Mouse (Mus musculus): ENCODE data around the gene Bckdhb. TPM values are rescaled to one million over a fixed set of nuclear protein-coding genes. Genes with fewer than 3 reads are reported as not detected.

The Bckdhb gene
- polyA plus RNA-seq, 1 experiment = 0.19 TPM

DNA sequence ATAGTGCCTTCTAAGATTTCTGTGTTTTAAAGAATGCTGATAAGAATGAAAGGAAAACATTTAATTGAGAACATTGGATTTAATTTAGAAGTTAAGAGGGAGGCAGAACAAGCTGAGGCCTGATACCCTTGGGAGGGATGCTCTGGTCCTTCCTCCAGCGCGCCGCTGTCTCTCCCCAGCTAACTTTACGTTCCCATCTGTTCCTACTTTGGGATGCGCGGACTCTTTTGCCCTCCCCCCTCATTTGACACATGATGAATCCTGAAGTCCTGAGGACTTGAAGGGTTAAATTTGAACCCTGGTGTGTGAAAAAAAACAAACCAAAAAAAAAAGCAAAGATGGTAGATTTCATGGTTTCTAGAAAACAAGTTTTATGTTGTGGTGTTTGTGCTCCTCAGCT, 147.6 kb downstream of the Bckdhb start:
- no peaks in the 10 kb centered on the region for H3K4me1 ChIP-seq (ENCODE audit: control insufficient read depth)
- no peaks in the 10 kb centered on the region for H3K27me3 ChIP-seq (ENCODE audit: control insufficient read depth)
- no peak overlapping the region for H3K4me3 ChIP-seq (replicated peaks)
- no peak for TF ChIP-seq GATA1 (IDR thresholded peaks at IDR 0.05; ENCODE audit: low read length)
- no peak for TF ChIP-seq TAL1 (IDR thresholded peaks at IDR 0.05; ENCODE audit: low read length)
- H3K36me3 ChIP-seq (ENCODE audit: control insufficient read depth) = no peaks in the 10 kb centered on the region
- H3K9me3 ChIP-seq (ENCODE audit: control insufficient read depth, low read length) = no peaks in the 10 kb centered on the region

DNA sequence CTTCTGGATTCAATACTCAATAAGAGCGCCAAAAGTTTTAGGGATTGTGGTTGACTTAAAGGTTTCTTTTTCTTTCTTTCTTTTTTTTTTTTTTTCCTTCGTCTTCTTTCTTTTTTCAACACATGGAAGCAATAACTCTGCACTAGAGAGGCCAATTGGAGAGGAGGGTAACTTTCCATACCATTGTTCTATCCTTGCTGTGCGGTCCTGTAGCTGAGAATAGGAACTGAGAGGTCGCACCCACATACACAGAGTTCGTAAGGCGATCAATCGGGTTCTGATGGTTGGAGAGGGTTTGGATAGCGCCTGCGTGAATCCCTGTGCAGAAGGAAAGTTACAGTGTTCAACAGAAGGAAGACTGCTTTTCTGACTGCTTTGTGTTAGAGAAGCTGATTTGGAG, 148.3 kb downstream of the Bckdhb start:
- TF ChIP-seq GATA1 (IDR thresholded peaks at IDR 0.05; ENCODE audit: low read length) = no peak
- TF ChIP-seq TAL1 (IDR thresholded peaks at IDR 0.05; ENCODE audit: low read length) = no peak
- Histone ChIP-seq H3K27me3 (ENCODE audit: control insufficient read depth) (no peaks in the 10 kb centered on the region), H3K36me3 (ENCODE audit: control insufficient read depth) (no peaks in the 10 kb centered on the region), H3K4me1 (ENCODE audit: control insufficient read depth) (no peaks in the 10 kb centered on the region), H3K4me3 (replicated peaks) (no peak overlapping the region), H3K9me3 (ENCODE audit: control insufficient read depth, low read length) (no peaks in the 10 kb centered on the region)

DNA sequence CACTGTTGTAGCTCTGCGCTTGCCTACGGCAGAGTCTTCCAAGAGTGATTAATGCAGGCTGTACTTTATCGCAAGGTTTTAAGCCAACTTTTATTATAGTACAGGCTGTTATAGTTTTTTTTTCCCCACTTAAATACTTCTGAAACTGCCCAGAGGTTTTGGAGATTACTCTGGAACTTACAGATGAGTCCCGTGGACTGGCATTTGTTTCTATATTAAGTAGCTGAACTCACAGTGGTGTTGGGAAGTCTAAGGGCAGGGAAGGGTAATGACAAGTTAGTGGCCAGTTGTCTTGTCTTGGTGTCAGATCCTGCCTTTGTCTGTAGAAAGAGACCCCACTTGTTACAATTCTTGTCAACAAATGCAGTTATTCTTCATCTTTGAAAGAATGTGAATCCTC, 158.6 kb downstream of the Bckdhb start:
- no peaks in the 10 kb centered on the region for H3K27me3 ChIP-seq (ENCODE audit: control insufficient read depth)
- no peaks in the 10 kb centered on the region for H3K36me3 ChIP-seq (ENCODE audit: control insufficient read depth)
- no peak for TF ChIP-seq TAL1 (IDR thresholded peaks at IDR 0.05; ENCODE audit: low read length)
- TF ChIP-seq GATA1 (IDR thresholded peaks at IDR 0.05; ENCODE audit: low read length) = no peak
- H3K4me1 ChIP-seq (ENCODE audit: control insufficient read depth) = no peaks in the 10 kb centered on the region
- no peaks in the 10 kb centered on the region for H3K9me3 ChIP-seq (ENCODE audit: control insufficient read depth, low read length)
- H3K4me3 ChIP-seq (replicated peaks) = no peak overlapping the region

DNA sequence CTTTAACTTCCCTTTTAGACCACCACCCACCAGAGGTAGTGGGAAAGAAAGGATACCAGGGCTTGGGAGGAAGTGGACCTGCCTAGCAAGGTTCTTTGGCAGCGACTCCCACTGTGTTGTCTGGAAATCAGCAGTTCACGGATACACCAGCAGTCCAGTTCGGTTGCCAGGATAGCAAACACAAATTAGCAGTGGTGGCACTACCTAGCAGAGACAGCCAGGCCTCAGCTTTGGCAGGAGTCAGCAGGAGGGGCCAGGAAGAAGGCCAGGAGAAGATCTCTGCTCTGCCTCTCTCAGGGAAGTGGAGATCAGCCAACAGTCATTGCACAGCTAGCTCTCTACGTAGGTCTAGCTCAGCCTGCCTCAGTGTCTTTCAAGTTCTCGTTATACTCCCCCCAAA, 159.7 kb downstream of the Bckdhb start:
- Histone ChIP-seq H3K9me3 (ENCODE audit: control insufficient read depth, low read length) (no peaks in the 10 kb centered on the region), H3K27me3 (ENCODE audit: control insufficient read depth) (no peaks in the 10 kb centered on the region), H3K4me3 (replicated peaks) (no peak overlapping the region), H3K36me3 (ENCODE audit: control insufficient read depth) (no peaks in the 10 kb centered on the region), H3K4me1 (ENCODE audit: control insufficient read depth) (no peaks in the 10 kb centered on the region)
- TF ChIP-seq TAL1 (IDR thresholded peaks at IDR 0.05; ENCODE audit: low read length) = no peak
- TF ChIP-seq GATA1 (IDR thresholded peaks at IDR 0.05; ENCODE audit: low read length) = no peak

DNA sequence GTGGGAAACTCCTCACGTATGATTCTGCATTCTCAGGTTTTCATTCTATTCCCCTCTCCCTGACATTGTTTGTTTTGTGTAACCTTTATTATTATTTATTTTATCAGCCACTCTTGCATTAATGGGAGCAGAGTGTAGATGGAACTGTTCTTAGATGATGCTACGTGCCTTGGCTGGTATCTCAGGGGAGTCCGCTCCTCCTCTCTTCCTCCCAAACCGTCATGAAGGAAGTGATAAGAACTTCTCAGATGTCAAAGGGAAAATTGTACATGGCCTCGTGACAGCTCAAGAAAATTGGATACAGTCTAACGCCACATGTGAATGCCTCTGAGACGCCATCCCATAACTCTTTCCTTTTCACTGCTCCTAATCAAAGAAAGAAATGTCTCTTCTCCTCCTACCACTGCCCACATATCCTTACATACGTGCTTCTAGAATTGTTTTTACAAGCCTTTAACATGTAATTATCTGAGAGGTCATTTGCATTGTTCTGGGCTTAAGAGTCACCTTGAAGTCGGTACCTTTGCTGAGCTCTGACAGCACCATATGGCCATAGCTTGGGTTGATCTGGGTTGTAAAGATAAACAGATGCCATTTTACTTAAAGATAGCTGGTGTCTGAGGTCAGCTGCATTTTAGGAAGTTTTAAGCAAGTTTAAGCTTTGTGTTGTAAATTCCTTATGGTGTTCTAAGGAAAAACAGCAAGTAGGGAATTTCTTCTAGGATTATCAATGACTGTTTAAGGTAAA, 165.5 kb downstream of the Bckdhb start:
- H3K27me3 ChIP-seq (ENCODE audit: control insufficient read depth) = no peaks in the 10 kb centered on the region
- TF ChIP-seq TAL1 (IDR thresholded peaks at IDR 0.05; ENCODE audit: low read length) (no peak), GATA1 (IDR thresholded peaks at IDR 0.05; ENCODE audit: low read length) (no peak)
- H3K4me3 ChIP-seq (replicated peaks) = no peak overlapping the region

DNA sequence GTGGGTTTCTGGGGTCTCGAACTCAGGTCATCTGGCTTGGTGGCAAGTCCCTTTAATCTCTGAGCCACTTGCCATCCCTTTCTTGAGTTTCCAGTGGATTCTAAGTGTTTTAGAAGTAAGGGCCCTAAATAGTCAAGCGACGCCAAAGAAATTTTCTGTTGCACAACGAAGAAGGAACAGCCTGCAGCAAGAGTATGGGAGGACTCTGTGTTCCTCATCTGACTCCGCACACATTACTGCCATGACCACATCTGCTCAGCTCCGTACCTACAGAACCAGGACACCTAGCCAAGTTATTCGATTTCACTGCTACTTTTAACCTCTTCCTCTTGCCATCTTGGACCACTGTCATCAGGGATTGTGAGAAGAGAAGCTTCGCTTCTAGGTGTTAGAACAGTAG, 168.0 kb downstream of the Bckdhb start:
- peaks cover 14% of the 10 kb centered on the region for H3K4me1 ChIP-seq (ENCODE audit: control insufficient read depth)
- no peak overlapping the region for H3K4me3 ChIP-seq (replicated peaks)
- no peaks in the 10 kb centered on the region for H3K27me3 ChIP-seq (ENCODE audit: control insufficient read depth)
- H3K36me3 ChIP-seq (ENCODE audit: control insufficient read depth) = no peaks in the 10 kb centered on the region
- no peaks in the 10 kb centered on the region for H3K9me3 ChIP-seq (ENCODE audit: control insufficient read depth, low read length)
- TF ChIP-seq GATA1 (IDR thresholded peaks at IDR 0.05; ENCODE audit: low read length) (no peak), TAL1 (IDR thresholded peaks at IDR 0.05; ENCODE audit: low read length) (no peak)

More for the DNA sequence above, 165.5 kb downstream of the Bckdhb start:
- Histone ChIP-seq H3K4me1 (ENCODE audit: control insufficient read depth) (peaks cover 14% of the 10 kb centered on the region), H3K36me3 (ENCODE audit: control insufficient read depth) (no peaks in the 10 kb centered on the region), H3K9me3 (ENCODE audit: control insufficient read depth, low read length) (no peaks in the 10 kb centered on the region)

DNA sequence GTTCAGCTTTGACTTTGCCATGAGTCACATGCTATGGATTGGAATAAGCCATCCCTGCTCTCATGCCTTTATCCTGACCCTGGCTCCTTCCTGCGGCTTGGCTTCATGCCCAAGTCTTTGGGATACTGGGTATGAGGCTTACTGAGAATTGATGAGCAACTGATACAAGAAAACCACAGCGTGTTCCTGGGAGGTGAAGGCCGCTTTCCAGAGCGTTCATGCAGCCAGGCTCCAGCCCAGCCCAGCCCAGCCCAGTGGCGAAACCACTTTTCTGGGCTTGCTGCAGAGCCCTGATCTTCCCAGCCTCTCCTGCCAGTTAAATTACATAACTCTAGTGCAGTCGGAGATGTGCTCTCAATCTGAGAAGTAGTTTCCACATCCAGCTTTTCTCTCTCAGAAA, 169.2 kb downstream of the Bckdhb start:
- TF ChIP-seq GATA1 (IDR thresholded peaks at IDR 0.05; ENCODE audit: low read length) (no peak), TAL1 (IDR thresholded peaks at IDR 0.05; ENCODE audit: low read length) (no peak)
- Histone ChIP-seq H3K9me3 (ENCODE audit: control insufficient read depth, low read length) (no peaks in the 10 kb centered on the region), H3K4me3 (replicated peaks) (no peak overlapping the region), H3K27me3 (ENCODE audit: control insufficient read depth) (no peaks in the 10 kb centered on the region), H3K4me1 (ENCODE audit: control insufficient read depth) (peaks cover 14% of the 10 kb centered on the region), H3K36me3 (ENCODE audit: control insufficient read depth) (no peaks in the 10 kb centered on the region)

DNA sequence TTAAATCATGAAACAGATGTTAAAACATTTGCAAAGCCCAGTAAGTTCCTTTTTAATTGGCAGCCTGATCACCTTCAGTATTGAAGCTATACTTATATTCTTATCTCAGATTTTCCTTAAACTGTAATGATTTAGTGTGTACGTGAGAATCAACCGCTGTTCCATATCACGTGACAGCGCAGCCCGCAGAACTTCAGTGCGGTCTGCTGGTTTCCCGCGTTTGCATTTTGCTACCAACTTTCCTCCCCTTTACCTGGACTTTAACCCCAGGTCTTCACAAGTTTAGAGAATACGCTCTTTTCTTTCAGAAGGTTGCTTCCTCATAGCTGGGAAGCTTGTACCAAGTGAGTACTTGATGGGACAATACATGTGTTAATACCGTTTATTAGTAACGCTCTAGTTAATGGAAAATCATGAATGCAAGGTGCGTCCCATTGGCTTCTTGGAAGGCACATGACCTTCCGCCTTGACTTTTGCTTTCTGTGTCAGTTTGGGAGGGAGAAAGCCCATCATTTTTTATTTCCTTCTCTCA, 171.6 kb downstream of the Bckdhb start:
- Histone ChIP-seq H3K4me1 (ENCODE audit: control insufficient read depth) (no peaks in the 10 kb centered on the region), H3K9me3 (ENCODE audit: control insufficient read depth, low read length) (no peaks in the 10 kb centered on the region), H3K27me3 (ENCODE audit: control insufficient read depth) (no peaks in the 10 kb centered on the region), H3K36me3 (ENCODE audit: control insufficient read depth) (no peaks in the 10 kb centered on the region), H3K4me3 (replicated peaks) (no peak overlapping the region)
- TF ChIP-seq GATA1 (IDR thresholded peaks at IDR 0.05; ENCODE audit: low read length) (no peak), TAL1 (IDR thresholded peaks at IDR 0.05; ENCODE audit: low read length) (no peak)

DNA sequence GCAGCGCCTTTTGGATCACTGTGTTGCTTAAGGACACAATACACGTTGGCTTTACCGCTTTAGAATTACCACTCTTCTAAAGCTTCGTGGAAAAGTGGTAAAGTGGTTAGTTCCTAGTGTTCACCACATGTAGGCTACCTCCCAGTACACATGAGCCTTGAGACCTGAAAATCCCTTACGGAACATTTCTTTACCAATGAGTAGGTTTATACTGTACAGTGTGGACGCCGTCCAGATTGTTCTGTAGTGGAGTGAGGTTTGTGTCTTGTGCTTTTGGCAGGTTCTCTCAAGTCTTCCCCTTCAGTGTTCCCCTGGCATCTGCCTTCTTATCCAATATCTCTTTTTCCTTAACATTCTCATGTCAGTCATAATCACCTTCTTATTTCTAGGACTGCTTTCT, 178.4 kb downstream of the Bckdhb start:
- Histone ChIP-seq H3K9me3 (ENCODE audit: control insufficient read depth, low read length) (no peaks in the 10 kb centered on the region), H3K4me3 (replicated peaks) (no peak overlapping the region), H3K4me1 (ENCODE audit: control insufficient read depth) (no peaks in the 10 kb centered on the region), H3K27me3 (ENCODE audit: control insufficient read depth) (no peaks in the 10 kb centered on the region), H3K36me3 (ENCODE audit: control insufficient read depth) (no peaks in the 10 kb centered on the region)
- TF ChIP-seq GATA1 (IDR thresholded peaks at IDR 0.05; ENCODE audit: low read length) = no peak
- TF ChIP-seq TAL1 (IDR thresholded peaks at IDR 0.05; ENCODE audit: low read length) = no peak

Data from erythroblast, embryonic 14.5 days (primary cell).